Mouse (Mus musculus): ENCODE data around the gene Vgll4. TPM values are rescaled to one million over a fixed set of nuclear protein-coding genes. Genes with fewer than 3 reads are reported as not detected.
A peak's percentile ranks its signal among the peaks of the same experiment; 100 is the strongest.

Gene Vgll4
- polyA plus RNA-seq, 1 experiment from 2014 or later, result 14.7 TPM

DNA sequence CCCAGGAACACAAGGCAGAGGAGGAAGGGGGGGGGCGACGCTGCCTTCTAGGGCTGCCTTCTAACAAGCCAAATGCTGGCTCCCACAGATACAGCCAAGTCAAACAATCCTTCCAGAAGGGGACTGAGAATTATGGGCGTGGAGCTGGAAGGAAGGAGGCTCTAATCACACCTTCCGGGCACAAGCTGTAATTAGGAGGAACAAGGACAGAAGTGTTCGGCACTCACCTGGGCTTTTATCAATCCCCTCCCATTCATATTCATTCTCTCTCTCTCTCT is 53.1 kb downstream of the Vgll4 start:
- 0 out of 2 replicates have a peak overlapping the region, but pooled peaks have one; percentile 28 for H3K9ac ChIP-seq (replicated peaks)
- TF ChIP-seq CTCF (IDR thresholded peaks at IDR 0.05; ENCODE audit: low read depth), result no peak
- no peak for TF ChIP-seq EP300 (IDR thresholded peaks at IDR 0.05; ENCODE audit: low read depth)
- WGBS (ENCODE audit: insufficient replicate concordance), result 3% methylated on average over 5 of the region's 5 CpGs
- 0 out of 2 replicates have a peak overlapping the region, but pooled peaks have one; percentile 11 for H3K4me3 ChIP-seq (ENCODE audit: low read depth, low read length)
- H3K36me3 ChIP-seq (replicated peaks; ENCODE audit: insufficient read depth, low read length), result no peaks in the 10 kb centered on the region
- ATAC-seq (no peak), DNase-seq (no peak)
- peak overlapping the region; percentile 57 for H3K4me2 ChIP-seq (ENCODE audit: low read depth, low read length)
- peak overlapping the region; percentile 56; the same call in 1 of the 2 replicates for H3K27ac ChIP-seq (ENCODE audit: low read depth)
- H3K27me3 ChIP-seq (ENCODE audit: insufficient read depth, low read length), result no peaks in the 10 kb centered on the region
- H3K4me1 ChIP-seq (ENCODE audit: insufficient read depth), result peaks cover 48% of the 10 kb centered on the region
- no peaks in the 10 kb centered on the region for H3K9me3 ChIP-seq (ENCODE audit: low read length)

DNA sequence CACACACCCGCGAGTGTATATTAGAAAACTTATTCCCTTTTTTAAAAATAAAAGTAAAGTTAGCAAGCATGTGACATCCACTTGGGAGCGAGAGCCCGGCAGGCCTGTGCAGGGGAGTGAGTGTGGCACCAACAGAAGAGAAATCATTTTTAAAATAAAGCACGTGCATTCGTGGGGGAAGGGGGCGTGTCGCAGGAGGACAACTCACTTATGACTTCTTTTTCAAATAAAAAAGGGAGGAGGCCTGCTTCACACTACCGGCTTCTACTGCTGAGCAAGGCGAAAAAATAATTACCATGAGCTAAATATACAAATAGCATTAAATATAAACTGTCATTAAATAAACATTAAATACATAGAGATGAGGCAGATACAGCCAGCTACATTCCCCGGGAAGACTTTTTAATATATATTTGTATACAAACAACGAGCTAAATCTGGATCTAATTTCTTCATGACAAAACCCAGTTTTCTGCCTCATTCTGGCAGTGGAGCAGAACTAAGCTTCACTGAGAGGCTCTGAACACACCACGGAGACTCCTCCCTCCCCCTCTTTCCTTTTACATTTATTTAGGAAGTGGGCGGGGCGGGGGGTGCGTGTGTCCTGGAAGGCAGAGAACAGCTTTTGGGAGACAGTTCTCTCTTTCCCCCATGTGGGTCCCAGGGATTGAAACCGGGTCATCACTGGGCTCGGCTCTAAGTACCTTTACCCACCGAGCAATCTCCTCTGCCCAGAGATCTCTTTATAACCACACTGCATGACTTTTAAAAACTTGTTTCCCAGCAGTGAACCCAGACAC is 53.7 kb downstream of the Vgll4 start:
- Histone ChIP-seq H3K9me3 (ENCODE audit: low read length) (no peaks in the 10 kb centered on the region), H3K9ac (replicated peaks) (0 out of 2 replicates have a peak overlapping the region, but pooled peaks have one; percentile 28), H3K4me1 (ENCODE audit: insufficient read depth) (peaks cover 47% of the 10 kb centered on the region), H3K4me3 (ENCODE audit: low read depth, low read length) (0 out of 2 replicates have a peak overlapping the region, but pooled peaks have one; percentile 11), H3K27me3 (ENCODE audit: insufficient read depth, low read length) (no peaks in the 10 kb centered on the region), H3K36me3 (replicated peaks; ENCODE audit: insufficient read depth, low read length) (no peaks in the 10 kb centered on the region), H3K27ac (ENCODE audit: low read depth) (peak overlapping the region; percentile 56; the same call in 1 of the 2 replicates), H3K4me2 (ENCODE audit: low read depth, low read length) (peak overlapping the region; percentile 57)
- ATAC-seq (no peak), DNase-seq (peak; percentile 49)
- WGBS (ENCODE audit: insufficient replicate concordance), result 38% methylated on average over 19 of the region's 19 CpGs
- TF ChIP-seq EP300 (IDR thresholded peaks at IDR 0.05; ENCODE audit: low read depth), result no peak
- TF ChIP-seq CTCF (IDR thresholded peaks at IDR 0.05; ENCODE audit: low read depth), result no peak

- WGBS (ENCODE audit: insufficient replicate concordance), result 86% methylated on average over 10 of the region's 10 CpGs
These were observed 55.6 kb downstream of the Vgll4 start for GRCm38 (mm10) chr6:114914041-114914716.

DNA sequence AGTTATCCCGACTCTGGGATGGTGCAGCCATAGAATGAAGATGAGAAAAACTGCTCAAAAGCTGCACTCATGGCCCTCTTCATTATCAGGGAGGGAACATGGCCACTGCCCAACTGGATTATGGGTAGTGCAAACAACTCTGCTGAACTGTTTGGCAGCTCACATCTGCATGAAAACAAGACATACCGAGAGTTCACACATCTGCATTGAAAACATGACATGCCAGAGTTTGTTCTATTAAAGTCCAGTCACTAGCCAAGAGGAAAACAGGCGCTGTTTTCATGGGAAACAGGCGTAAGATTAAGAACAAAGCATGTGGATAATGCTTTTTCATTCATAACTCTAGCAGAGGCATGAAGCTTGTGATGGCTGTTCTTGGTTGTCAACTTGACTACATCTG is 56.7 kb downstream of the Vgll4 start:
- Histone ChIP-seq H3K36me3 (replicated peaks; ENCODE audit: insufficient read depth, low read length) (no peaks in the 10 kb centered on the region), H3K4me1 (ENCODE audit: insufficient read depth) (peaks cover 34% of the 10 kb centered on the region), H3K4me3 (ENCODE audit: low read depth, low read length) (no peak overlapping the region), H3K27ac (ENCODE audit: low read depth) (peak overlapping the region; percentile 25; the same call in 1 of the 2 replicates), H3K9ac (replicated peaks) (no peak overlapping the region), H3K9me3 (ENCODE audit: low read length) (no peaks in the 10 kb centered on the region), H3K4me2 (ENCODE audit: low read depth, low read length) (no peak overlapping the region), H3K27me3 (ENCODE audit: insufficient read depth, low read length) (no peaks in the 10 kb centered on the region)
- 50% methylated on average over 4 of the region's 4 CpGs for WGBS (ENCODE audit: insufficient replicate concordance)
- DNase-seq (no peak), ATAC-seq (peak; percentile 60)
- TF ChIP-seq CTCF (IDR thresholded peaks at IDR 0.05; ENCODE audit: low read depth) (no peak), EP300 (IDR thresholded peaks at IDR 0.05; ENCODE audit: low read depth) (no peak)

More at GRCm38 (mm10) chr6:114914041-114914716, 55.6 kb downstream of the Vgll4 start:
- TF ChIP-seq CTCF (IDR thresholded peaks at IDR 0.05; ENCODE audit: low read depth) (no peak), EP300 (IDR thresholded peaks at IDR 0.05; ENCODE audit: low read depth) (no peak)
- Histone ChIP-seq H3K27ac (ENCODE audit: low read depth) (no peak overlapping the region), H3K4me1 (ENCODE audit: insufficient read depth) (peaks cover 44% of the 10 kb centered on the region), H3K27me3 (ENCODE audit: insufficient read depth, low read length) (no peaks in the 10 kb centered on the region), H3K36me3 (replicated peaks; ENCODE audit: insufficient read depth, low read length) (no peaks in the 10 kb centered on the region), H3K9me3 (ENCODE audit: low read length) (no peaks in the 10 kb centered on the region), H3K4me2 (ENCODE audit: low read depth, low read length) (no peak overlapping the region), H3K4me3 (ENCODE audit: low read depth, low read length) (no peak overlapping the region), H3K9ac (replicated peaks) (no peak overlapping the region)
- DNase-seq (no peak), ATAC-seq (no peak)

DNA sequence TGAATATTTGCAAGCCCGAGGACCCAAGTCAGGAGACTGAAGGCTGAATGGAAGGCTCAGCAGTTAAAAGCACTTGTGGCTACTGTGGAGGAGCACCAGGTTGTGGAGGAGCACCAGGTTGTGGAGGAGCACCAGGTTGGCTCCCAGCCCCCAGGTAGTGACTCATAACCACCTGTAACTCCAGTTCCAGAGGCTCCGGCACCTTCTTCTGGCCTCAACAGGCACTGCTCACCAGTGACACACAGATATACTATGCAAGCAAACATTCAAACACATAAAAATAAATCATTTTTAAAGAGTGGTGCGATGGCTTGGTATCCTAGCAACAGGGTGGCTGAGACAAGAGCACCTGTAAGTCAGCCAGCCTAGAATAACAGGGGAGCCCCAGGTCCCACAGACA is 58.3 kb downstream of the Vgll4 start:
- no peaks in the 10 kb centered on the region for H3K36me3 ChIP-seq (replicated peaks; ENCODE audit: insufficient read depth, low read length)
- peaks cover 24% of the 10 kb centered on the region for H3K4me1 ChIP-seq (ENCODE audit: insufficient read depth)
- WGBS (ENCODE audit: insufficient replicate concordance), result 89% methylated on average over 3 of the region's 3 CpGs
- no peaks in the 10 kb centered on the region for H3K27me3 ChIP-seq (ENCODE audit: insufficient read depth, low read length)
- no peak overlapping the region for H3K4me3 ChIP-seq (ENCODE audit: low read depth, low read length)
- H3K9ac ChIP-seq (replicated peaks), result no peak overlapping the region
- H3K4me2 ChIP-seq (ENCODE audit: low read depth, low read length), result no peak overlapping the region
- no peak for TF ChIP-seq EP300 (IDR thresholded peaks at IDR 0.05; ENCODE audit: low read depth)
- TF ChIP-seq CTCF (IDR thresholded peaks at IDR 0.05; ENCODE audit: low read depth), result no peak
- no peak overlapping the region for H3K27ac ChIP-seq (ENCODE audit: low read depth)
- H3K9me3 ChIP-seq (ENCODE audit: low read length), result no peaks in the 10 kb centered on the region
- DNase-seq, result no peak
- ATAC-seq, result no peak

- Histone ChIP-seq H3K4me3 (ENCODE audit: low read depth, low read length) (no peak overlapping the region), H3K9ac (replicated peaks) (no peak overlapping the region), H3K9me3 (ENCODE audit: low read length) (no peaks in the 10 kb centered on the region), H3K4me2 (ENCODE audit: low read depth, low read length) (no peak overlapping the region), H3K4me1 (ENCODE audit: insufficient read depth) (peaks cover 30% of the 10 kb centered on the region), H3K36me3 (replicated peaks; ENCODE audit: insufficient read depth, low read length) (no peaks in the 10 kb centered on the region), H3K27me3 (ENCODE audit: insufficient read depth, low read length) (no peaks in the 10 kb centered on the region), H3K27ac (ENCODE audit: low read depth) (no peak overlapping the region)
- DNase-seq (no peak), ATAC-seq (no peak)
- TF ChIP-seq EP300 (IDR thresholded peaks at IDR 0.05; ENCODE audit: low read depth) (no peak), CTCF (IDR thresholded peaks at IDR 0.05; ENCODE audit: low read depth) (no peak)
- 80% methylated on average over 7 of the region's 7 CpGs for WGBS (ENCODE audit: insufficient replicate concordance)
These were observed 60.0 kb downstream of the Vgll4 start for GRCm38 (mm10) chr6:114909801-114910200.
